Mouse (Mus musculus) ES-Bruce4 (cell line): ENCODE data around the gene Tmem158.

Experiments used
- CTCF ChIP-seq: IDR thresholded peaks from one replicate; pipeline ENCODE4 v1.8.1; 2011; ENCODE audit warnings: low read depth, low read length
- POLR2A ChIP-seq: IDR thresholded peaks from one replicate; pipeline ENCODE4 v1.8.1; 2011; ENCODE audit warnings: low read length; ENCODE audit not compliant: insufficient read depth

DNA sequence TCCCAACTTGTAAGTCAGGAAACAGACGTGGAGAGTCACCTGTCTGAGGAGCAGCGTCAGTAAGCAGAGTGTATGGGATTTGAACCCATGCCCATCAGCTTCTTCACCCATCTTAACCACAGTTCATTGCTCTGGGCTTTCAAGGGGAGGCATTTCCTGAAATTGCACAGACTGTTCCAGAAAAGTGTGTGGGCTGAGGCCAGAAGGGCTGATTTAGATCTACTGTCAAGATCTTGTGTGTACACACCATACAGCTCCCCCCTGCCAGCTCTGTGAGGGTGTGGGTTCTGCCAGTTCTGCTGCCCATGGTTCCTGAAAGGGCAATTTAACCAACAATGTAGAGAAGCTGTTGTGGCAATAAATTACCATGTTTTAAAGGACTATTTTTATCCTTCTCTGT lies 17.4 kb upstream of the Tmem158 start:
- TF ChIP-seq CTCF (no peak), POLR2A (no peak)
